ENCODE assay signal across 8 mouse cellular contexts in the genomic region with DNA sequence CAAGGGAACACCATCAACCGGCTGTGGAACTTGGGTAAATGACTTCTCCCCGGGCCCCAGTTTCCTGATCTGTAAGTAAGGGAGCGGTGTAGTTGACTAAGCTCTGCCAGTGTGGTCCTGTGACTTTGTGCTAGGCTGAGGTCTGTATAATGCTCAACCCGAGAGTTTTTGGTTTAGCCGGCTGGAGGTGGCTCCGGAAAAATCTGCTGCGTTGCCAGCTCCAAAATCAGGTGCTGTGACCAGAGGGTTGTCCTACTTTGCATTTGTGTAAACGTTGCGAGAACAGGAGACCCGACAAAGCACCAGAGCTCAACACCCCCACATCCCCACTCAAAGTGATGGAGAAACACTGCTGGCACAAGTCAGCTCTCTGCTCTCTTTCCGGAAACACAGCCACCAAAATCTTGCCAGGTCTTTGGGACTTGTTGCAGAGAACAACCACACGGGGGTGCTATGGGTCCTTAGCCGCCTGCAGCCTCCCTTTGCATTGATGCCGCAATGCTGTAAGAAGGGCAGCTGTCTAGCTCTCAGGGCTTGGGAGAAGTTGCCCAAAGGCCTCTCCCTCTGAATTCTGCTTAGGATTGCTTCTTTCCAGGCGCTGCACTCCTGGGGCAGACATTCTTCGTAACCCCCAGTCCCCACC.
DNase-seq lines count a peak whose midpoint lies in the region; ATAC-seq and TF ChIP-seq lines count a peak whose summit lies in the region.

No protein-coding gene starts in this region.

- no peak overlapping the region for H3K4me2 ChIP-seq in intestine, embryonic 14.5 days (ENCODE audit: low read length)
- no peak overlapping the region for H3K4me2 ChIP-seq in midbrain, embryonic 15.5 days

- TF ChIP-seq POLR2A in spleen, adult 2 months (IDR thresholded peaks at IDR 0.05; ENCODE audit: low read depth, low read length), result no peak

- peak; percentile 17 to 65 for DNase-seq in spleen, adult 18-20 months
- DNase-seq in spleen, adult 12 weeks (ENCODE audit: low spot score), result no peak
- DNase-seq in gastrocnemius, adult 8-10 months (ENCODE audit: low spot score in 2 of 2), result peak; percentile 61 to 66
- DNase-seq in intestine, embryonic 14.5 days (ENCODE audit: low spot score), result peak; percentile 88
- DNase-seq in left cerebral cortex, postnatal 4 days, result peak; percentile 88
- DNase-seq in spleen, adult 2 months (ENCODE audit: low read depth in 1 of 2, low spot score in 2 of 2), result peak; percentile 31 to 53

- TF ChIP-seq CTCF in spleen, adult 2 months (IDR thresholded peaks at IDR 0.05; ENCODE audit: extremely low read depth, insufficient read depth, insufficient read length, insufficient replicate concordance), result peak; percentile 71; the same call in 1 of the 2 replicates

- H3K36me3 ChIP-seq in intestine, embryonic 14.5 days (ENCODE audit: control insufficient read depth, insufficient read depth, low read length), result 0 out of 2 replicates have a peak, but pooled peaks cover 3% of the 10 kb centered on the region
- no peaks in the 10 kb centered on the region for H3K36me3 ChIP-seq in midbrain, embryonic 15.5 days (replicated peaks)
- no peaks in the 10 kb centered on the region for H3K36me3 ChIP-seq in spleen, adult 2 months (ENCODE audit: control insufficient read depth, insufficient read depth, low read length)

- no peak overlapping the region for H3K27ac ChIP-seq in intestine, embryonic 14.5 days (ENCODE audit: low read depth)
- H3K27ac ChIP-seq in midbrain, embryonic 15.5 days, result peak overlapping the region; percentile 26; the same call in 1 of the 2 replicates
- no peak overlapping the region for H3K27ac ChIP-seq in spleen, adult 2 months (ENCODE audit: insufficient read depth, low read length)

- no peaks in the 10 kb centered on the region for H3K27me3 ChIP-seq in intestine, embryonic 14.5 days (replicated peaks; ENCODE audit: control insufficient read depth, insufficient read depth, low read length)
- H3K27me3 ChIP-seq in midbrain, embryonic 15.5 days (replicated peaks), result no peaks in the 10 kb centered on the region
- no peaks in the 10 kb centered on the region for H3K27me3 ChIP-seq in spleen, adult 2 months (ENCODE audit: control insufficient read depth, insufficient read depth, low read length)

- 46% methylated on average over 16 of the region's 16 CpGs for WGBS in intestine, embryonic 14.5 days
- whole genome bisulfite sequencing in midbrain, embryonic 15.5 days, result 40% methylated on average over 16 of the region's 16 CpGs
- WGBS in spleen, adult 2 months, result 34% methylated on average over 16 of the region's 16 CpGs

- H3K9ac ChIP-seq in intestine, embryonic 14.5 days (ENCODE audit: low read length), result no peak overlapping the region
- no peak overlapping the region for H3K9ac ChIP-seq in midbrain, embryonic 15.5 days

- intact Hi-C loops in left cerebral cortex, postnatal 4 days (cut with DNase I), result loop anchor here (2.0 kb wide), 1 partner anchor 126 kb away; no protein-coding TSS in a partner anchor

- peak; percentile 91 for ATAC-seq in common myeloid progenitor, adult 5-6 weeks (replicated peaks; ENCODE audit: low read depth, poor library complexity, severe bottlenecking)
- no peak for ATAC-seq in intestine, embryonic 14.5 days (replicated peaks; ENCODE audit: low FRiP score, low TSS enrichment, low read depth)
- peak; percentile 28; the same call in 1 of the 2 replicates for ATAC-seq in midbrain, embryonic 15.5 days (replicated peaks)

- H3K9me3 ChIP-seq in intestine, embryonic 14.5 days (ENCODE audit: control insufficient read depth, low read length), result no peaks in the 10 kb centered on the region
- H3K9me3 ChIP-seq in midbrain, embryonic 15.5 days, result no peaks in the 10 kb centered on the region

- peaks cover 19% of the 10 kb centered on the region for H3K4me1 ChIP-seq in intestine, embryonic 14.5 days (replicated peaks; ENCODE audit: control insufficient read depth, insufficient read depth, low read length)
- peaks cover 40% of the 10 kb centered on the region for H3K4me1 ChIP-seq in midbrain, embryonic 15.5 days
- no peaks in the 10 kb centered on the region for H3K4me1 ChIP-seq in spleen, adult 2 months (ENCODE audit: control insufficient read depth, insufficient read depth, insufficient read length)

- H3K4me3 ChIP-seq in intestine, embryonic 14.5 days (ENCODE audit: low read depth, low read length), result no peak overlapping the region
- no peak overlapping the region for H3K4me3 ChIP-seq in midbrain, embryonic 15.5 days
- H3K4me3 ChIP-seq in spleen, adult 2 months (ENCODE audit: extremely low read depth, insufficient read depth, insufficient read length), result no peak overlapping the region
